ENCODE assay signal across 8 mouse cellular contexts in the genomic region with DNA sequence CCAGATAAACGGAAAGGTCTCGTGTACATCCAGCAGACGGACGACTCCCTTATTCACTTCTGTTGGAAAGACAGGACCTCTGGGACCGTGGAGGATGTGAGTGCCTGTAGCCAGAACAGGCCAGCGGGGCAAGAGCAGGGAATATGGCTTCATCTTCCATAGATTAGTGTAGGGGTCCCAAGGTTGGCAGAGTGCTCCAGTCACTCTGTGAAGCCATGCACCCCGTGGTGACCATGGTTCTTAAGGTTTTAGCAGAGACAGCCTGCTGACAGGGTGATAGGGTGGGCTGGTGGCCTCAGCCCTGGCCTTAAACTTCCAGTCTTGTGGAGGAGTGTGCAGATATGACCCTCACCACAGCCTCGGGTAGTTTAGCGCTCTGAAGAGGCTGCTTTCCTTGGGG. TPM values are rescaled to one million over a fixed set of nuclear protein-coding genes. Genes with fewer than 3 reads are reported as not detected.
A peak's percentile ranks its signal among the peaks of the same experiment; 100 is the strongest.
DNase-seq lines count a peak whose midpoint lies in the region; ATAC-seq lines count a peak whose summit lies in the region.

No protein-coding gene starts in this region.

- H3K4me2 ChIP-seq in kidney, embryonic 16.5 days (replicated peaks; ENCODE audit: low read depth, low read length): peak overlapping the region; percentile 99
- H3K4me2 ChIP-seq in hindbrain, embryonic 13.5 days: peak overlapping the region; percentile 100
- H3K4me2 ChIP-seq in midbrain, embryonic 15.5 days: peak overlapping the region; percentile 79

- H3K27ac ChIP-seq in kidney, embryonic 16.5 days (ENCODE audit: low read length): peak overlapping the region; percentile 31; the same call in 1 of the 2 replicates
- peak overlapping the region; percentile 96 for H3K27ac ChIP-seq in hindbrain, embryonic 13.5 days
- H3K27ac ChIP-seq in midbrain, embryonic 15.5 days: peak overlapping the region; percentile 91

- WGBS in kidney, embryonic 16.5 days: 7% methylated on average over 7 of the region's 9 CpGs
- WGBS in hindbrain, embryonic 13.5 days: 6% methylated on average over 9 of the region's 9 CpGs
- WGBS in midbrain, embryonic 15.5 days: 4% methylated on average over 9 of the region's 9 CpGs

- H3K4me3 ChIP-seq in kidney, embryonic 16.5 days (ENCODE audit: low read length): peak overlapping the region; percentile 78
- peak overlapping the region; percentile 97 for H3K4me3 ChIP-seq in hindbrain, embryonic 13.5 days
- peak overlapping the region; percentile 92 for H3K4me3 ChIP-seq in midbrain, embryonic 15.5 days

- H3K27me3 ChIP-seq in kidney, embryonic 16.5 days (ENCODE audit: insufficient read depth, low read length): no peaks in the 10 kb centered on the region
- H3K27me3 ChIP-seq in hindbrain, embryonic 13.5 days: no peaks in the 10 kb centered on the region
- no peaks in the 10 kb centered on the region for H3K27me3 ChIP-seq in midbrain, embryonic 15.5 days (replicated peaks)

- peak overlapping the region; percentile 82 for H3K9ac ChIP-seq in kidney, embryonic 16.5 days (replicated peaks; ENCODE audit: low read length)
- H3K9ac ChIP-seq in hindbrain, embryonic 13.5 days: peak overlapping the region; percentile 99
- H3K9ac ChIP-seq in midbrain, embryonic 15.5 days: peak overlapping the region; percentile 77

- DNase-seq in kidney, postnatal 14 days: no peak
- peak; percentile 12 for DNase-seq in c-Kit-negative CD71-positive TER-119-positive erythroid progenitor cells, embryonic 14.5 days (ENCODE audit: low read depth, low spot score)
- DNase-seq in left cerebral cortex, adult 9 months (ENCODE audit: low spot score in 2 of 2): no peak
- no peak for DNase-seq in thymus, postnatal 0 days (ENCODE audit: low spot score)

- no peak for ATAC-seq in kidney, embryonic 16.5 days (ENCODE audit: low FRiP score, low TSS enrichment)
- ATAC-seq in hindbrain, embryonic 13.5 days (ENCODE audit: low FRiP score): no peak
- no peak for ATAC-seq in midbrain, embryonic 15.5 days (replicated peaks)
- no peak; the same call in 1 of the 2 replicates for ATAC-seq in megakaryocyte-erythroid progenitor cell, adult 5-6 weeks (replicated peaks; ENCODE audit: low FRiP score, low TSS enrichment, poor library complexity, severe bottlenecking)

- H3K36me3 ChIP-seq in kidney, embryonic 16.5 days (ENCODE audit: insufficient read depth, low read length): peaks cover 37% of the 10 kb centered on the region
- peaks cover 42% of the 10 kb centered on the region for H3K36me3 ChIP-seq in hindbrain, embryonic 13.5 days
- H3K36me3 ChIP-seq in midbrain, embryonic 15.5 days (replicated peaks): peaks cover 24% of the 10 kb centered on the region

- peaks cover 20% of the 10 kb centered on the region for H3K4me1 ChIP-seq in kidney, embryonic 16.5 days (ENCODE audit: insufficient read depth, low read length)
- H3K4me1 ChIP-seq in hindbrain, embryonic 13.5 days (replicated peaks): peaks cover 27% of the 10 kb centered on the region
- peaks cover 28% of the 10 kb centered on the region for H3K4me1 ChIP-seq in midbrain, embryonic 15.5 days

- H3K9me3 ChIP-seq in kidney, embryonic 16.5 days (ENCODE audit: low read length): no peaks in the 10 kb centered on the region
- H3K9me3 ChIP-seq in hindbrain, embryonic 13.5 days: no peaks in the 10 kb centered on the region
- no peaks in the 10 kb centered on the region for H3K9me3 ChIP-seq in midbrain, embryonic 15.5 days

RNA-seq across cellular contexts. Expression of a gene that starts 0.9 kb away (rescaled TPM):
- polyA plus RNA-seq in kidney, embryonic 16.5 days (2015; fragmentation: Nextera tagmentation; extraction: Ambion mirVana): 200 and 208 TPM in 2 replicates
- polyA plus RNA-seq in hindbrain, embryonic 13.5 days (2015; fragmentation: Nextera tagmentation; extraction: Ambion mirVana): 208 and 213 TPM in 2 replicates
- polyA plus RNA-seq in midbrain, embryonic 15.5 days (2015; fragmentation: Nextera tagmentation; extraction: Ambion mirVana): 205 and 213 TPM in 2 replicates
- polyA plus RNA-seq in thymus, postnatal 0 days (2015; fragmentation: Nextera tagmentation; extraction: Ambion mirVana): 195 TPM in 2 replicates
- total RNA-seq in megakaryocyte-erythroid progenitor cell, adult 5-6 weeks (2014; fragmentation: Nextera tagmentation): 143 and 144 TPM in 2 replicates
- total RNA-seq in megakaryocyte-erythroid progenitor cell, adult 5-6 weeks (2017): 51.7 and 76.2 TPM in 2 replicates

RNA-seq across cellular contexts. Expression of a gene that starts 53.0 kb away (rescaled TPM):
- polyA plus RNA-seq in kidney, embryonic 16.5 days (2015; fragmentation: Nextera tagmentation; extraction: Ambion mirVana): 35.2 and 36.3 TPM in 2 replicates
- 58.2 and 60.8 TPM in 2 replicates for polyA plus RNA-seq in hindbrain, embryonic 13.5 days (2015; fragmentation: Nextera tagmentation; extraction: Ambion mirVana)
- 80.3 and 81.2 TPM in 2 replicates for polyA plus RNA-seq in midbrain, embryonic 15.5 days (2015; fragmentation: Nextera tagmentation; extraction: Ambion mirVana)
- polyA plus RNA-seq in thymus, postnatal 0 days (2015; fragmentation: Nextera tagmentation; extraction: Ambion mirVana): 26.5 and 27.3 TPM in 2 replicates
- 23.9 and 25.4 TPM in 2 replicates for total RNA-seq in megakaryocyte-erythroid progenitor cell, adult 5-6 weeks (2014; fragmentation: Nextera tagmentation)
- total RNA-seq in megakaryocyte-erythroid progenitor cell, adult 5-6 weeks (2017): 29.4 and 35.1 TPM in 2 replicates

RNA-seq across cellular contexts. Expression of a gene that starts 53.5 kb away (rescaled TPM):
- polyA plus RNA-seq in kidney, embryonic 16.5 days (2015; fragmentation: Nextera tagmentation; extraction: Ambion mirVana): 53.1 and 57.4 TPM in 2 replicates
- 1.9 and 2.1 TPM in 2 replicates for polyA plus RNA-seq in hindbrain, embryonic 13.5 days (2015; fragmentation: Nextera tagmentation; extraction: Ambion mirVana)
- 1.6 and 1.7 TPM in 2 replicates for polyA plus RNA-seq in midbrain, embryonic 15.5 days (2015; fragmentation: Nextera tagmentation; extraction: Ambion mirVana)
- polyA plus RNA-seq in thymus, postnatal 0 days (2015; fragmentation: Nextera tagmentation; extraction: Ambion mirVana): 4.8 and 6.6 TPM in 2 replicates
- total RNA-seq in megakaryocyte-erythroid progenitor cell, adult 5-6 weeks (2014; fragmentation: Nextera tagmentation): 0.04 and 0.25 TPM in 2 replicates
- 0.05 TPM in 1 of 2 replicates, not detected in the other for total RNA-seq in megakaryocyte-erythroid progenitor cell, adult 5-6 weeks (2017)

Comparison
In these comparisons a context has a peak if more than half of its experiments do, and no peak if none do; other contexts are left out.
1. H3K27ac ChIP-seq: peak in every context shown above with its lines; median percentile 96 in hindbrain, embryonic 13.5 days; 91 in midbrain, embryonic 15.5 days; 31 in kidney, embryonic 16.5 days.